Mouse (Mus musculus) lung, postnatal 36 days (tissue): ENCODE measurements around the gene Cdk18.
A peak's percentile ranks its signal among the peaks of the same experiment; 100 is the strongest.
"Not testable (repeated sequence)": the region's sequence is repeated elsewhere in the genome, so short reads cannot be mapped to it uniquely, and the experiment has no call there.

Experiments
- DNase-seq: peaks from one replicate; pipeline ENCODE4 v3.0.0; 2022; ENCODE audit warnings: mixed read lengths

Gene Cdk18

GRCm38 (mm10) chr1:132139416-132139864 lies at the start of gene Cdk18:
Gene Cdk18, minus strand, starts transcription at chr1:132139684.
- DNase-seq = peak; percentile 91

- no peak for DNase-seq
These were observed 49.7 kb upstream of the Cdk18 start for GRCm38 (mm10) chr1:132189231-132189630.

GRCm38 (mm10) chr1:132188442-132189066 lies 49.1 kb upstream of the Cdk18 start:
- no peak for DNase-seq

- no peak for DNase-seq
These were observed 46.8 kb upstream of the Cdk18 start for GRCm38 (mm10) chr1:132186303-132186702.

GRCm38 (mm10) chr1:132171619-132172018 lies 32.1 kb upstream of the Cdk18 start:
- no peak for DNase-seq

- DNase-seq = no peak
These were observed 31.2 kb upstream of the Cdk18 start for GRCm38 (mm10) chr1:132170698-132171097.

GRCm38 (mm10) chr1:132168115-132168767 lies 28.8 kb upstream of the Cdk18 start:
- no peak for DNase-seq

- DNase-seq = peak; percentile 32
These were observed 26.4 kb upstream of the Cdk18 start for GRCm38 (mm10) chr1:132165859-132166258.

GRCm38 (mm10) chr1:132164780-132165518 lies 25.5 kb upstream of the Cdk18 start:
- no peak for DNase-seq

- DNase-seq = not testable (repeated sequence)
These were observed 23.1 kb upstream of the Cdk18 start for GRCm38 (mm10) chr1:132162618-132163017.

GRCm38 (mm10) chr1:132161211-132161880 lies 21.9 kb upstream of the Cdk18 start:
- peak; percentile 39 for DNase-seq

GRCm38 (mm10) chr1:132159681-132160080 lies 20.2 kb upstream of the Cdk18 start:
- DNase-seq = no peak

- DNase-seq = peak; percentile 63
These were observed 19.3 kb upstream of the Cdk18 start for GRCm38 (mm10) chr1:132158741-132159140.

- DNase-seq = no peak
These were observed 18.3 kb upstream of the Cdk18 start for GRCm38 (mm10) chr1:132157808-132158207.

GRCm38 (mm10) chr1:132157016-132157781 lies 17.7 kb upstream of the Cdk18 start:
- DNase-seq = peak; percentile 90

GRCm38 (mm10) chr1:132155737-132156136 lies 16.3 kb upstream of the Cdk18 start:
- peak; percentile 89 for DNase-seq

GRCm38 (mm10) chr1:132153691-132154090 lies 14.2 kb upstream of the Cdk18 start:
- no peak for DNase-seq

GRCm38 (mm10) chr1:132153086-132153690 lies 13.7 kb upstream of the Cdk18 start:
- no peak for DNase-seq

- DNase-seq = no peak
These were observed 12.4 kb upstream of the Cdk18 start for GRCm38 (mm10) chr1:132151908-132152307.

- DNase-seq = peak; percentile 84
These were observed 11.5 kb upstream of the Cdk18 start for GRCm38 (mm10) chr1:132150817-132151601.

- DNase-seq = peak; percentile 34
These were observed 10.7 kb upstream of the Cdk18 start for GRCm38 (mm10) chr1:132150171-132150570.
